Mouse (Mus musculus) erythroblast, adult 5-6 weeks (primary cell): ENCODE measurements at regions not wholly inside any gene's neighbourhood (a gene's known extent, or its start where the extent isn't known, plus 50 kb on each side); places are given as distances from the start of the nearest gene placed in this dataset.

Experiments
- ATAC-seq: replicated peaks from 2 replicates; pipeline ENCODE4 v1.8.0; 2016; ENCODE audit warnings: moderate number of reproducible peaks, mild to moderate bottlenecking, moderate TSS enrichment, inconsistent platforms; ENCODE audit not compliant: poor library complexity, low FRiP score, severe bottlenecking

DNA sequence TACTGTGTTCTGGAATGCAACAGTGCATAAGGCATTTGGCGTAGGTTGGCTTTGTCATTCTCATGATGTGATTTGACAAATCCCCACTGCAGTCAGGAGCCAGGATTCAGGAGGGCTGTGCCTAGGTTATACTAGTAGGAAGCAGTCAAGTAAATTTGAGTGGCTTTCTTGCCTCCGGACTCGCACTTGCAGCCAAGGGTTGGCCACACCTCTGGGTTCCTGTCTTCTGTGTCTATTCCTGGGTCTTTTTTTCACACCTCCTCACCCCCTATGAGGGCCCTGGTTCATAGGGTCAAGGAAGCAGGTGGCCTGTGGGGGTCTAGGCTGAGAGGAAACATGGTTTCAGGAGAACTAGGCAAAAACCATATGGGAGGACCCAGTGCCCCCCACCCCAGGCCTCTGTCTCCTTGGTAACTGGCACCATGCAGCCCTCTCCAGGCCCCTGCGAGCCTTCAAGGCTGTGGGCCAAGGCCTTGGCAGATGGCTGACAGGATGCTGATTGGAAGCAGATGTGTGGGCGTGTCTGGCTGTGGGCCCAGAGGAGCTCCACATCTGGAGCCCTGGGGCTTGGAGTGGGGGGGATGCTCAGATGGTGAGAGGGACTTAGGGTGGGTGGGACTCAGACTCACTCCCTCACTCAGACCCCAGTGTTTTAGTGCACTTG, 195.7 kb downstream of the Rgs3 start:
- no peak for ATAC-seq

GRCm38 (mm10) chr4:62756721-62757206, 197.1 kb downstream of the Rgs3 start:
- ATAC-seq: no peak

- ATAC-seq: no peak
Measured at GRCm38 (mm10) chr4:62760748-62761604, 201.3 kb downstream of the Rgs3 start.

DNA sequence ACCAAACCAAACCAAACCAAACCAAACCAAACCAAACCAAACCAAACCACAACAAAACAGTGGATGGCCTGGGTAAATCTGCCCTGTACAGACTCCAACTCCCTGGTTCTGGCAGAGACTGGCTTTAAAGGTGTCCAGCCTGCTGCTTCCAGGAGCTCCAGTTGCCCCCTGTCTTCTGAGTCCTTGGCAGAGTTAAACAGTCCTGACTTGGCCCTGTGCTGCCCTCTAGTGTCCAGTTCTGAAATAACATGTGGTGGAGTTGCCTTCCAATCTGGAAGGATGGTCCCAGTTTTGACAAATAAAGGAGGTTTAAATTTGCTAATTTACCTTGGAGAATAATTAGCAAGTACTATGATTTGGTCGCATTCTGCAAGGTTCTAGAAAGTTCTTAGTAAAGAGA, 202.0 kb downstream of the Rgs3 start:
- ATAC-seq: peak; percentile 66; the same call in 1 of the 2 replicates

DNA sequence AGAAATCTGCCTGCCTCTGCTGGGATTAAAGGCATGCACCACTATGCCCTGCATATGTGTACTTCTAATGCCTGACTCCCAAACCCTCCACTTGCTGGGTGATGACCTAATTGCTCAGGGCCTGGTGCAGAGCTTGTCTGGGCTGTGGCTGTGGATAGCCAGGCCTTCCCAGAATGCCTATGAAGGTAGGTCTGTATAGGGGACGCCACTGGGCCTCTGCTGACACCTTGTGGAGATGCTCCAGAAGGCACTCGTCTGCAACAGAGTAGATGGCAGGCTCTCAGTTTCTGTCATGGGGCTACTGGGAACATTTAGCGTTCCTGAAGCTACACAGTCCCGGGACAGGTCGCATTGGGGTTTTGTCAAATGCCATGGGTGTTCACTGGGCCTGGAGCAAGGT, 201.4 kb upstream of the Zfp618 start:
- no peak for ATAC-seq

DNA sequence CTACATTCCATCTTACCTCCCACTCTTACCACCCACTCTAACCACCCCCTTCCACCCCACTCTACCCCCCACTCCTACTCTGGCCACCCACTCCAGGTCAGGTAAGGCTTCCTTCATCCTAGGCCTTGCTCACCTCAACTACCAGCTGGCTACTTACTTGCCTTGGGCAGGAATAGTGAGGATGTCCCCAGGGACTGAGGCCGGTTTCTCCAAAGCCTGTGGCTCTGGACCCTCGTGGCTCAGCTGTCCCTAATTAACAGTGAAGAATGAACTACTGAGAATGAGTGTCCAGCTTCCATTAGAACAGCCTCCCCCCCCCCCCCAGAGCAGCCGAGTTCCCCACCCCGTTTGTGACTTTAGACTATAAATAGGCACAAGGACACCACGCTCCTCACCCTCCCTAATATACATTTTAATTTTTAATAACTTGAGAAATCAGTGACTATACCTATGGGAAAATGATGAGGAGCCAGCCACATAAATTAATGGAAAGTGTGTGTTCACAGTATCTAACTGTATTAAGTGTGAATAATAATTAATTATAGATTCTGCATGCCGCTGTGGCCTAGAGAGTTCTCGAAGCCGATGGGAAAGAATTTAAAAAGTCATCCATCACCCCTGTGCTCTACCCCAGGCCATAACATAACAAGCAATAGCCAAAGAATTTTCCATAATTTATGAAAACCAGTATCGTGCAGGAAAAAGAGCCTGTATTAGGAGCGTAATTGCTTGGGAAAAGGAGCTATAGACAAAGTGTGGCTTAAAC, 195.7 kb upstream of the Zfp618 start:
- no peak for ATAC-seq

GRCm38 (mm10) chr4:62775005-62775609, 190.3 kb upstream of the Zfp618 start:
- ATAC-seq: no peak

GRCm38 (mm10) chr4:62776881-62777280, 188.5 kb upstream of the Zfp618 start:
- ATAC-seq: no peak

- ATAC-seq: no peak
Measured at GRCm38 (mm10) chr4:62777436-62777835, 187.9 kb upstream of the Zfp618 start.

DNA sequence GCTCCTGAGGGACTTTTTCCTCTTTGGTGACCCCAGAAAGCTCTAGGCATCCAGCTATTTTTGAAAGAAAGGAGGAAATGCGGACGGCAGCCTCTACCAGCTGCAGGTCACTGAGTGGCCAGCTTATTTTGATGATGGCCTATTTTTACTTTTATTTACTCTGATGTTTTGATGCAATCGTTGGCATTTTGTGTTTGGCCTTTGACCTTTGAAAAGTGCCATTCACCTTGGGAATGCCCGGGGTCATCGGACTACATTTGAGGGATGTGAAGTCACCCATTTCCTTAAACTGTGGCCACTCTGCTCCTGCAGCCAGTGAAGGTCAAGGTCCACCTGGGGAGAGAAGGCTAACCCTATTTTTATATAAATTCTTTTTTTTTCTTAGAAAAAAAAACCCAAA, 186.8 kb upstream of the Zfp618 start:
- no peak for ATAC-seq

GRCm38 (mm10) chr4:62780409-62780808, 185.0 kb upstream of the Zfp618 start:
- no peak for ATAC-seq

DNA sequence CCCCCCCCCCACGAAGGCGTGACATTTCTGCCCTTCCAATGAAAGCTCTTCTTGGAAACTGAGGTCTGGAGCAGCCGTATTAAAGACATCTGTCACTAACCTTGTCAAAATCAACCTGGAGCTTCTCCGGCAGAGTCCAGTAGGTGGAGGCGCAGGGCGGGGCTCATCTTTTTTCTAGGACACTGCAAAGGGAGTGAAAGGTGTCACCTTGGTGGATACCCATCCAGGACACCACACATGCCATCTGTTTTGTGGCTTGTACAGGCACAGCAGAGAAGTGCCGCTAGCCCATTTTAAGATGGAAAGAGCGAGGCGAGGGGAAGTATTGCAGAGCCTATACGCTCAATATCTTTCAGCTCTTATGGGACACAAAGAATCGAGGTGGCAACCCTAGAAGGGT, 184.5 kb upstream of the Zfp618 start:
- ATAC-seq: no peak

DNA sequence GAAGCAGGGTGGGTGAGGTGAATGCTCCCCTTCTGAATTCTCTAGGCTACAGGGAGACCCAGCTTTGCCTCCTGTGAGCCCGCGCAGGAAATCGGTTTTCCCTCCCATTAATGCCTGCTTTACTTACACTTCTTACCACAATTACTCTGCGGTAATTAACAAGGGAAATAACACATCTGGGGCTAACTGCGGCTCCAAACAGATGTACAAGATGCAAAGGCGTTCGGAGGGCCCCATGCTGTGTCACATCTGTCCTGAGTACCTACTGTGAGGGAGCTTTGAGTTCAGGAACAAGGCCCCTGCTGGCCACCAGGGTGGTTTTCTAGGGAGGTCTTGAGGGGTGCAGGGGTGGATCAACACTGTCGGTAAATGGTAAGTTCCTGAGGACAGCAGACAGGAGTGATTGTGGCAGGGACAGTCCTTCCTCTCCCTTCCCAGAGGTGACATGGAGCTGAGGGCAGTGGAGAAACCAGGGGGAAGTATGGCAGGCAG, 184.0 kb upstream of the Zfp618 start:
- ATAC-seq: no peak

GRCm38 (mm10) chr4:62785711-62786110, 179.7 kb upstream of the Zfp618 start:
- ATAC-seq: no peak

GRCm38 (mm10) chr4:62789696-62790095, 175.7 kb upstream of the Zfp618 start:
- no peak for ATAC-seq

- ATAC-seq: no peak
Measured at GRCm38 (mm10) chr4:62793582-62793981, 171.8 kb upstream of the Zfp618 start.

DNA sequence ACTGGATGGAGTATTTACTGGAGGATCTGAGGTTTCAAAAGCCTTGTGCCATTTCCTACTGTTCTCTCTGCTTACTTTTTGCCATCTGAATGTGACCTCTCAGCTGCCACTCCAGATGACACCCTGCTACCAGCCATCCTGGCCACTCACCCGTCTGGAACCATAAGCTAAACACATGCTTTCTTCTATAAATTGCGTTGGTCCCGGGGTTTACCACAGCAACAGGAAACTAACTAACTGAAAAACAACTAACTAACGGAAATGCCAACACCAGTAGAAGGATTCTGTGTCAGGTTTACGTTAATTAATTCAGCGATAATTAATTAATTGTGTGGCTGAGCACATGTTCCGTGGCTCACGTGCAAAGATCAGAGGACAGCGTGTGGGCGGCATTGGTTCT, 169.8 kb upstream of the Zfp618 start:
- no peak for ATAC-seq

GRCm38 (mm10) chr4:62799923-62800322, 165.4 kb upstream of the Zfp618 start:
- no peak for ATAC-seq

GRCm38 (mm10) chr4:62805841-62806240, 159.5 kb upstream of the Zfp618 start:
- ATAC-seq: no peak

DNA sequence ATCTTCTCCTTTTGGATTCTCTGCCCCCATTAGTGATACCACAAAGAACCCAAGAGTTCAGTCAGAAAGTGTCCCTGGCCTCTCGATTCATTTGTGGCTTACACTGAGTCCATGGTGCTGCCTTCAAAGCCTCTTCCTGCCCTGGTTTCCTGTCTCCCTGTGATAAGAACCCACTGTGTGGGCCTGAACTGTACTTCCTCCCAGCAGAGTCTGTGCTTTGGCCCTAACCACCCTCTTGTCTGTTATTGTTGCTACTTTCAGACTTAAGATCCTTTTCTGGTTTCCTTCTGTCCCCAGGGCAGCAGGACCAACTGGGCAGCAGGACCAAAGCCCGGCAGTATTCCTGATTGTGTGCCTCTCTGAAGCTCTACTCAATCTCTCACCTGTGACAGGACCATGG, 158.6 kb upstream of the Zfp618 start:
- no peak for ATAC-seq
